Mouse (Mus musculus) urinary bladder, postnatal 14 days (tissue): ENCODE data around the gene Sppl2b.

Experiments
- DNase-seq: peaks from one replicate; pipeline ENCODE4 v3.0.0; 2021; ENCODE audit warnings: low spot score

Sppl2b gene

DNA sequence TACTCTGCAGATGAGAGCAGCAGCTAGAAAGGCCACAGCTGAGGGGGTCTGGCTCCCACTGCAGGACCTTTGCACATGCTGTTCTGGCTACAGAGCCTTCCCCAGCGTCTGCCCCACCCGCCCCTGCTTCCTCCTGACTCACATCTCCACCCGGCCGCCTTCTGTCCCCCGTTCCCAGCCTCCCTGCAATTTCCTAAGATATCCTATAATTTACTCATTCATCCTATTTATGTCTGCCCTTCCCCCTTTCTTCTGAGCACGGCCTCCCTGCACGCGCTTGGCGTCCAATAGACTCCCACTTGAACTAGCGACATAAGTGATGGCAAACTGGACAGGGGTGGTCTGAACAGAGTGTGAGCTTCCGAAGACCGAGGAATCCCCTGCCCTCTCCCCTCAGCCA lies 9.3 kb upstream of the Sppl2b start:
- no peak for DNase-seq

- DNase-seq: peak; percentile 35
Observed at GRCm38 (mm10) chr10:80848571-80848970, 6.5 kb upstream of the Sppl2b start.

DNA sequence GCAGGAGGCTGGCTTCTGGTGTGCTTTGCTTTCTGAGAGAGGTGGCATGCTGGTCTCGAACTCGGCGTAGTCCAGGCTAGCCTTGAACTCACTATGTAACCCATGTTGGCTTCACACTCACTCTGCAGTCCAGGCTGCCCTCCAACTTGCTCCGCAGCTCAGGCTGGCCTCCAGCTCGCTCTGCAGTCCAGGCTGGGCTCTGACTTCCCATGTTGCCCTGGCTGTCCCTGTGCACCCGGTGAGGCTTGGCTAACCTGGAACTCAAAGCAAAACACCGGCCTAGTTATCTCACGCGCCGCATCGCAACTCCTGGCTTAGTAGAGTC lies 636 bp downstream of the Sppl2b start:
- DNase-seq: no peak

DNA sequence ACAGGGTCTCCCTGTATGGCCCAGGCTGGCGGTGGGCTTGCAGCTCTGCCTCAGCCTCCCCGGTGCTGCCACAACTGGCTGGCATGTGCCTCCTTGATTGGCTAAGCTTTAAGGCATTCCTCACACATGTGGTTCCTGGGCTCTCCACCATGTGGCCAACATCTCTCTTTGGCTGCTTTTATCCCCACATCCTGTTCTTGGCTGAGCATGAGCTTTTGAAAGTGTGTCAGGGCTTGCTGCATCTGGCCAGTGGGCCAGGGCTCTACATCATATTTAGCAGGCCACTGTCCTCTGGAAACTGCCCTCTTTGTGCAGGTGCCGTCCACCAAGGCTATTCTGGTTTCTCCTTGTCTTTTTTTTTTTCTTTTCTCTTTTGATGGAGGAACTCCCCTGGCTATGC lies 1.2 kb downstream of the Sppl2b start:
- no peak for DNase-seq

DNA sequence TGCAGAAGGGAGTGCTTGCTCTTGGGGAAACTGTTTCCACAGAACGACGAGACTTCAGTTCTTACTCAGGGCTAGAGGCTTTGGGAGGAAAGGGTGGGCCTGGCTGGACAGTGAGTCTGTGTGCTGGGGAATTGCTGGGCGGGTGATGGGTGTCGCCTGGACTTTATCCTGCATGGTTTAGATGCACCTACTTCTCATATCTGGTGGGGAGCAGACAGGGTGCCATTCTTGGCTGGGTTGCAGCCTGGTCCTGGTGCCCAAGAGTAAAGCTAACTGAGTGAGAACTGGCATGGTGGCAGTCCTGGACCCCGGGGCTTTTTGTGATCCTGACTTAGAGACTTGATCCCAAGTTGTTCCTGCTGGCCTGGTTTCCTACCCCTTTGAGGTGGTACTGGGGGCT lies 1.8 kb downstream of the Sppl2b start:
- DNase-seq: no peak

GRCm38 (mm10) chr10:80857386-80857785 lies 2.3 kb downstream of the Sppl2b start:
- no peak for DNase-seq

DNA sequence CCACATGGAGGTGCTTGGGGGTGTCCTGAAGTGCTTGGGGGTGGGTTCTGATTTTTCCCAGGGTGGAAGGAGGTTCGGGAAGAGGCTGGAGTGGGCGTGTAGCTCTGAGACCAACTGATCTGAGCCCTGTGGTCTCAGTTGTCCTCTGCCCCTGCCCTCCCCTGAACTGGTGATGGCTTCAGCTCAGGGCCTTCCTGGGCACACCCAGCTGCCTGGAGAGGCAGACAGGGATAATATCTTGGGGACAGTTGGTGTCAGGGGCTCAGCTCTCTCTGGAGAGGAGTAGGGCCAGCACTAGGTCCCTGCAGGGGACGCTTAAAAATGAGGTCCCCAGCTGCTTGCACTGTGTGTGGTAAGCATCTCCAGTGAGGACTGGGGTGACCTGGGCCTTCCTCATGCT lies 2.8 kb downstream of the Sppl2b start:
- DNase-seq: no peak

DNA sequence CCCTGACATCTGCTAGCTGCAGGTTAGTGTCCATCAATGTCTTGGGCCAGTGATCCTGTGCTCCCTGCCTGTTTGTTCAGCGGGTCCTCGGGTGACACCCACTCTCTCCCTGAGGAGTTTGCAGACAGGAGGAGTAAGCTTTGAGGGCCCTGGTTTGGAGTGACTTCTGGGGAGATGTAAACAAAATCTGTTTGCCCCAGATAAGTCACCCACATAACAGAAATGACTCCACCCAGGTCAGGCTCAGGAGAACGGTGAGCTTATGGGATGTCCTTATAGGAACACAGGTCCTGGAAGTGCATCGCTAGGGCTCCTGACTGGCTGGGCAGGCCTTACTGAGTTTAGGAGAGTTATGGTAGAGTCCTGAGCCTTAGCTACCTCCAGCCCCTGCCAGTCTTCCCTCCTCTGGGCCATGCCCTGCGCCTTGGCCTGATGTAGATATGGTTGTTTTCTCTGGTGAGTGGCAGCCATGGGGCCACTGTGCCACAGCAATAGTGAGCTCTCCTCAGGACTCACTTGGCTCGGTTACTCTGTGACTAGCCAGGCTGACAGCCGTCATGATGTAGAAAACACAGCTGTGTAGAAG lies 3.4 kb downstream of the Sppl2b start:
- DNase-seq: no peak

DNA sequence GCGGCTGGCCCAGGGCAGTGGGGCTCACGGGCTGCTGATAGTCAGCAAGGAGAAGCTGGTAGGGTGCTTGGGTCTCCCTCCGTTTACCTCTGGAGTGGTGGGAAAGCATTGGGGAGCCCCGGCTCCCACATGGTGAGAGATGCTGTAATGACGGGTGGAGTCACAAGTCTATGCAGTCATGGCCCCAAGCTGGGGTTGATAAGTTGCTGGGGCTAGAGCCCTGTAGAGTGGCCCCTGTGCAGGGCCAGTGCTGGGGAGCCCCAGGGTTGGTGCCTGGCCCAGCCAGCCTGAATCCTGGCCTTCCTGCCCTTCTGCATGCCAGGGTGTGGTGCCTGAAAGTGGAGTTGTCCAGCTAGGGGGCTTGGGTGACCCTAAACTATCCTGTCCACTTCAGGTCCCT lies 7.2 kb downstream of the Sppl2b start:
- no peak for DNase-seq

DNA sequence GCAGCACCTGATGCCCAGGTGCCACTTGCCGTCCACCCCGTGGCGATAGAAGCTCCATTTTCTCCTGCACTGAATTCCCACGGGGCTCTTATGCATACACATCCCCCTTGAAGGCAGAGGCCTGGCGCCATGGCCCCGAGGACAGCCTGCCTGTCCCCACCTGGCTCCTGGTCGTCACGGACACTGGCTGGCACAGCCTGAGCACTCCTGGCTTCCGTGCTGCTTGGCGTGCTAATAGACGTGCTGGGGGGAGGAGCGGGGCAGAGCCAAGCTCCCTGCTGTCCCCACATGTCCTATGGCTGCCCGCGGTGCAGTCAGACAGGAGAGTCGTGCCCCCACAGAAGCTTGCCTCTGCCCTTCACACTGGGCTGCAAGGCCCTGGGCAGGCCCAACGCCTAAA lies 9.4 kb downstream of the Sppl2b start:
- DNase-seq: no peak

- DNase-seq: no peak
Observed at GRCm38 (mm10) chr10:80870993-80871392, 15.9 kb downstream of the Sppl2b start.

GRCm38 (mm10) chr10:80871581-80871980 lies 16.5 kb downstream of the Sppl2b start, which contains the start of gene Tmprss9:
Gene Tmprss9, plus strand, starts transcription at chr10:80871848.
- DNase-seq: no peak

DNA sequence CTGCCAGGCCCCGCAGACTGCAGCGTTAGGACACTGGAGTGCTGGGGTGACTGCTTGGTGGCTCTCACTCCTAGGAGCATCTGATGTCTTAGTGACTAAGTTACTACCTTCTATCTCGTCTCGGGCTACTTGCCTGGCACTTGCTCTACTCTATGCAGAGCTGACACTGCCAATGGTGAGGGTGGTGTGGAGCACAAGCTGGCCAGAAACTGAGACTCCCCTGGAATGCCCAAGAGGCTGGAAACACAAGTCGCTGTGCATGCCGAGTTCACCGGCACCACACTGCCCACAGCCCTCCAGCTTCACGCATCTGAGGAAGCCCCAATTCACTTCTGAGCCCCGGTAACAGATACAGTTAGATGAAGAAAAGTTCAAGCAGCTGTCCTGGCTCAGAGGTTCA lies 19.0 kb downstream of the Sppl2b start:
- DNase-seq: no peak

GRCm38 (mm10) chr10:80876028-80876427 lies 21.0 kb downstream of the Sppl2b start:
- peak; percentile 54 for DNase-seq

- DNase-seq: no peak
Observed at GRCm38 (mm10) chr10:80876594-80876993, 21.5 kb downstream of the Sppl2b start.

DNA sequence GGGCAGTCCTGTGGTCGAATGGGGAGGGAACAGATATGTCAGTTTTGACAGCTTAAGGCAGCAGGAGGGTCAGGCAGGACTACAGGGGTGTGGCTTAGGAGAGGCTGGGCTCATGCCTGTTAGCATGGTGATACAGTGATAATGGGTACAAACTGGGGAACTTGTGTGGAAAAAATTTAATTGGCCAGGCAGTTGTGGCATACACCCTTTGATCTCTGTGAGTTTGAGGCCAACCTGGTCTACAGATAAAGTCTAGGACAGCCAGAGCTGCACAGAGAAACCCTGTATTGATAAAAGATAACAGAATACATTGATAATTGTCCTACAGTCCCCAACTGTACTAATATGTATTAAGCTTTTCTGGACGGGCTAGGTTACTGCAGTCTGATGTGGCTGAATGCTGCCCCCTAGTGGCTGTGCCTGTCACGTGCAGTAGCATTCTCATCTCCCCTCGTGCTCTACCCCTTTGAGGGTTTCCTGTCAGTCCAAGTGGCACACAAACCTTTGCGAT lies 25.1 kb downstream of the Sppl2b start:
- peak; percentile 54 for DNase-seq

DNA sequence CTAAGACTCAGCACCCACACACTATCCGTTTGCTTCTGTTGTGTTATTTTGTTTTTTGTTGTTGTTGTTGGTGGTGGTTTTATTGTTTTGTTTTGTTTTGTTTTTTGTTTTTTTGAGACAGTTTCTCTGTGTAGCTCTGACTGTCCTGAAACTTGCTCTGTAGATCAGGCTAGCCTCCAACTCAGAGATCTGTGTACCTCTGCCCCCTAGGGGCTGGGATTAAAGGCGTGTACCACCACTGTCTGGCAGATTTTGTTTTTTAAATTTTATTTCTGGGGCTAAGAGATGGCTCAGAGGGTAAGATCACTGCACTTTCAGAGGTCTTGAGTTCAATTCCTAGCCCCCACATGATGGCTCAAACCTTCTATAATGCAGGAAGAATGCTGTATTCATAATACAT lies 25.8 kb downstream of the Sppl2b start:
- DNase-seq: no peak

GRCm38 (mm10) chr10:80881301-80881700 lies 26.2 kb downstream of the Sppl2b start:
- peak; percentile 74 for DNase-seq

GRCm38 (mm10) chr10:80887181-80887580 lies 32.1 kb downstream of the Sppl2b start:
- DNase-seq: peak; percentile 49

- DNase-seq: no peak
Observed at GRCm38 (mm10) chr10:80895100-80895499, 40.0 kb downstream of the Sppl2b start.

DNA sequence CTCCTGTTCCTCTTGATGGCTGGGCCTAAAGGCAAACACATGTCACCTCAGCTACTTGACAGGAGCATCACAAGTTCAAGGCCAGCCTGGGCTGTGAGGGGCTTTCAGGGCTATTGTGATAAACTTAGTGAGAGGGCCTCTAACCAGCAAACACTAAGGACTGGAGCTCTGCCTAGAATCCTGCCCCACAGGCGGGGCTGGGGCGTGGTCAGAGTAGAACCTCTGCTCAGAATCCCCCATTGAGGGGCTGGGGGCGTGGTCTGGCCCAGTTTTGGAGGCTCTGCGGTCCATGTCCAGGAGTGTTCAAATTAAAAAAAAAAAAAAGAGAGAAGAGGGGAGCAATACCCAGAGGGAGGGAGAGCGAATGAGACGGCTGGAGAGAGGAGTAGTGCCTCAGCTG lies 40.6 kb downstream of the Sppl2b start:
- no peak for DNase-seq

DNA sequence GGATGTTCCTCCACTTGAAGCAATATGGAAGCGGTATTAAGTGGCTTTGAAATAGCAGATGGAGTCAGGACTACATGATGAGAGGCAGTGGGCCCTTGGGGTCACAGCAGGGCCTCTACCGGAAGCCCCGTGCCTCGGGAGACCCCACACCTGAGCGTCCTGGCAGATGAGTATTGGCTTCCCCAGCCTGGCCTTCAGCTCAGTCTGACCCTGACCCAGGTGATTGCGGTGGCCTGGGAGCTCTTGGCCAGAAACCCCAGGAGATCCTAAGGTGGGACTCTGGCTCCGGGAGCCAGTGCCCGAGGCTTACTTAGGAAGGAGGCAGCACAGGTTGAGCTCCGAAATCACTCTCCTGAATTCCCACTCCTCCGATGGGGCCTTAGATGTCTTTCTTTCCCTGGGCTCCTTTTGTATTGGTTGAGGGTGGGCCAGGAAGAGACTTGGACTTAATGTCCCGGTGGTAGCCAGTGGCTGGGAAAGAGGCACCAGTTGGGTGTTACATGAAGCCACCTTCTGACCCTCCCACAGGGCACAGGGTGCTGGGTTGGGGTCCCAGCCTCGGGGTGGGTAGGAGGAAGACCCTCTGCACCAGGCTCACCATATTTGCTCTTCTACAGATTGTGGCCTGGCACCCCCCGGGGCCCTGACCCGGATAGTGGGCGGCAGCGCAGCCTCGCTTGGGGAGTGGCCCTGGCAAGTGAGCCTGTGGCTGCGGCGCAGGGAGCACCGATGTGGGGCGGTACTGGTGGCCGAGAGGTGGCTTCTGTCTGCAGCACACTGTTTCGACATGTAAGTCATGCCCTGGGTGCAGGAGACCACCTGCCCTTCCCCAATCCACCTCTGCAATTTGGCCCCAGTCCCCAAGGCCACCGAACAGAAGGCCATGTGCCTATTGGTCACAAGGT lies 41.8 kb downstream of the Sppl2b start:
- DNase-seq: no peak

- DNase-seq: no peak
Observed at GRCm38 (mm10) chr10:80897861-80898510, 42.9 kb downstream of the Sppl2b start.
